Mouse (Mus musculus) heart, postnatal 0 days (tissue): Measurements from ENCODE around the gene Cybrd1.

ENCODE experiments used
- CTCF ChIP-seq: IDR thresholded peaks from 2 replicates; pipeline ENCODE4 v1.5.1; 2016; ENCODE audit warnings: antibody characterized with exemption, control low read depth, low read depth
- EP300 ChIP-seq: IDR thresholded peaks from 2 replicates; pipeline ENCODE4 v1.6.1; 2016; ENCODE audit warnings: antibody characterized with exemption, low read depth

GRCm38 (mm10) chr2:71152170-71152569 lies 34.4 kb downstream of the Cybrd1 start:
- TF ChIP-seq CTCF (no peak), EP300 (no peak)
